Mouse (Mus musculus): ENCODE measurements around the gene Zfp473. TPM values are rescaled to one million over a fixed set of nuclear protein-coding genes. Genes with fewer than 3 reads are reported as not detected.
A peak's percentile ranks its signal among the peaks of the same experiment; 100 is the strongest.
"Not testable (repeated sequence)": the region's sequence is repeated elsewhere in the genome, so short reads cannot be mapped to it uniquely, and the experiment has no call there.

Gene Zfp473
- total RNA-seq, 2 experiments from 2014 or later = 0.16 to 0.53 TPM

GRCm38 (mm10) chr7:44722058-44722457 lies 28.8 kb downstream of the Zfp473 start:
- no peak for DNase-seq (ENCODE audit: low spot score in 2 of 2)

DNA sequence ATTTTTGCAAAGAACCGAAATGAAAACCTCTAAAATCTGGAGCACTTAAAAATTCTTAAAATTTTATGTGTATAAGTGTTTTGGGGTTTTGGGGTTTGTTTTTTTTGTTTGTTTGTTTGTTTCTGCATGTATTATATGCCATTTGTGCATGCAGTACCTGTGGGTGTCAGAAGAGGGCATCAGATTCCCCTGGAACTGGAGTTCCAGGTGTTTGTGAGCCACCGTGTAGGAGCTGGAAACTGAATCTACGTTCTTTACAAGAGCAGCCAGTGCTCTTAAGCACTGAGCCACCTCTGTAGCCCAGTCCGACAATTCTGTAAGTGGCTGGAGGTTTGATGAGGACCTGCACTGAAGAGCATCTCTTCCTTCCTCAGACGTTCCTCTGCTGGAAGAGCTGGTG lies 41.0 kb downstream of the Zfp473 start:
- DNase-seq (ENCODE audit: low spot score in 2 of 2) = no peak

DNA sequence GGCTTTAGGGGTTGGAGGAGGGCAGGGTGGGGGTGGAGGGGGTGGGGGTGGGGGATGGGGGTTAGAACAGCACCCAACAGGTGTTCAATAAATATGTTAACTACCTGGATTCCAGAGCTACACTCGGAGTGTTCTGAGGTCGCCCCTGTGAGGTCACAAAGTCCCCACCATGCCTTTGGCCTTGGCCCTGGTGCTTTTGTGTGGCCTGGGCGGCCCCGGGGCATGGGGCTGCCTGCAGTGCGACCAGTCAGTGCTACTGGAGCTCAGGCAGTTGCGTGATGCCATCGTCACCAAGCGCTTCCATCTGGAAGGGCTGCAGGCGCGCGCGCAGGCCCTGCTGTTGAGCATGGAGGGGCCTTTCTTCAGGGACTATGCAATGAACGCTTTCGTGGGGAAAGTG lies 42.3 kb downstream of the Zfp473 start, which contains the start of gene Izumo2:
Izumo2 (plus strand) TSS at position 169 of the 400 bp plus-strand sequence.
- DNase-seq (ENCODE audit: low spot score in 2 of 2) = no peak

GRCm38 (mm10) chr7:44708093-44708492 lies 42.8 kb downstream of the Zfp473 start:
- not testable (repeated sequence) for DNase-seq (ENCODE audit: low spot score in 2 of 2)

- no peak for DNase-seq (ENCODE audit: low spot score in 2 of 2)
These were observed 43.6 kb downstream of the Zfp473 start for GRCm38 (mm10) chr7:44707169-44707675.

GRCm38 (mm10) chr7:44706322-44706721 lies 44.5 kb downstream of the Zfp473 start:
- no peak for DNase-seq (ENCODE audit: low spot score in 2 of 2)

- no peak for DNase-seq (ENCODE audit: low spot score in 2 of 2)
These were observed 45.8 kb downstream of the Zfp473 start for GRCm38 (mm10) chr7:44705086-44705485.

DNA sequence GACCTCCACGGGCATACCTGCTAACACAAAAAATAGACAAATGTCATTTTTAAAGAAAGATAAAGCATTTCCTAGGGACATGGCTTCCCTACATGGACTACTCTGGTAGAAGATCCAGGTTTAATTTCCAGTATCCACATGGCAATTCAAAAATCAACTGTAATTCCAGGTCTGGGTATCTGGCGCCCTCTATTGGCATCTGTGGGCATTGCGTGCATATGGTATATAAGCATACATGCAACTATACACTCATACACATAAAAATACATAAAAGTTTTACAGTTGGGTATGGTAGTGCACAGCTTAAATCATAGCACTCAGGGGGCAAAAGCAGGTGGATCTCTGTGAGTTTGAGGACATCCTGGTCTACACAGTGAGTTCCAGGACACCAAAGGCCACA lies 46.5 kb downstream of the Zfp473 start:
- peak; percentile 65 to 66 for DNase-seq (ENCODE audit: low spot score in 2 of 2)

- DNase-seq (ENCODE audit: low spot score in 2 of 2) = no peak
These were observed 47.9 kb downstream of the Zfp473 start for GRCm38 (mm10) chr7:44702985-44703384.

- peak; percentile 54 to 62 for DNase-seq (ENCODE audit: low spot score in 2 of 2)
These were observed 48.9 kb downstream of the Zfp473 start for GRCm38 (mm10) chr7:44701921-44702320.

GRCm38 (mm10) chr7:44697980-44698379 lies 52.9 kb downstream of the Zfp473 start:
- DNase-seq (ENCODE audit: low spot score in 2 of 2) = no peak

- peak in 1 of 2 experiments; percentile 27 for DNase-seq (ENCODE audit: low spot score in 2 of 2)
These were observed 53.6 kb downstream of the Zfp473 start for GRCm38 (mm10) chr7:44697191-44697710.

DNA sequence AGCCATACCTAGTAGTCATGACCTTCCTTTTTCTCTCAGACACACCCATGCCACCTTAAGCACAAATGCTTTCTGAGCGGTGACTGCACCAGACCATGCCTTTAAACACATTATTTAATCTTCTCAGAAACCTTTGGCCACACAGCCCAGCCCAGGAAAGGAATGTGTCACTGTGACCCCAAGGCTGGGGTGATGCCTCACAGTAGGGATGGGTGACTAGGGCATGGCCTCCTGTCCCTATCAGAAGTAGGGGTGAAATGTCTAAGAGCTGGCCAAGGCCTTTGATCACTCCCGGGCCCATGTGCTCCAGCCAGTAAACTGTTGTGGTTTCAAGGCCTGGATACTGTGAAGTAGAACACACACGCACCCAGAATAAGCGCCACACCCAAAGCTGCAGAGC lies 55.6 kb downstream of the Zfp473 start:
- DNase-seq (ENCODE audit: low spot score in 2 of 2) = no peak

DNA sequence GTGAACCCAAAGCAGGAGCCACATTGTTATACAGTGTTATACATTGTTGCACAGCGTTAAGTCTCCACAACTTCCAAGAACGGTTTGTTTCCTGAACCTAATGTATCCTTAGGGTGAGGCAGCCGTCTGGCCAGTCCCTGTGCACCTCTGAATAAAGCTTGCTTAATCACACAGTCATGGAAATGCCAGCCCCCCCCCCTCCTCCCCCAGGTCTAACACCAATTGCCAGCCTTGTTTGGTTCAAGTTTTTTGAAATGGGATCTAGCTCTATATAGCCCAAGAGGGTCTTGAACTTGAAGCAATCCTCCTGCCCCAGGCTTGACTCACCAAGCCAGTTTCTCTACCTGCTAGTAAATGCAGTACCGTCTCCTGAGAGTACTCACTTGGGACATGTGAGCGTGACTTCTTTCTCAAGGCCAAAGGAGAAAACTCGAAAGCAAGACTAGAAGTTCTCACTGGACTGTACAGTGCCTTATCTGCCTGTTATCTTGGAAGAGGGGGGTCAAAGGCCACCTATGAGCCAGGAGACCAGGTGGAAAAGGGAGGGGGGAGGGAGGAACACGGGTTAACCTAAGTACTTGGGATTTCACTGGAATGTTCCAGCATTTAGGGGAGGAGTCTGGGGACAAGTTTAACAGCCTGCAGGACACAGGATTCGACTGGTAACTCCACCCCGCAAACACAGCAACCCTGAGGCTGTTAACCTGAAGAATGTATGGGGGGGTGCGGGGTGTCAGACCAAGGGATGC lies 57.2 kb downstream of the Zfp473 start:
- no peak for DNase-seq (ENCODE audit: low spot score in 2 of 2)

GRCm38 (mm10) chr7:44689331-44689730 lies 61.5 kb downstream of the Zfp473 start:
- DNase-seq (ENCODE audit: low spot score in 2 of 2) = no peak

DNA sequence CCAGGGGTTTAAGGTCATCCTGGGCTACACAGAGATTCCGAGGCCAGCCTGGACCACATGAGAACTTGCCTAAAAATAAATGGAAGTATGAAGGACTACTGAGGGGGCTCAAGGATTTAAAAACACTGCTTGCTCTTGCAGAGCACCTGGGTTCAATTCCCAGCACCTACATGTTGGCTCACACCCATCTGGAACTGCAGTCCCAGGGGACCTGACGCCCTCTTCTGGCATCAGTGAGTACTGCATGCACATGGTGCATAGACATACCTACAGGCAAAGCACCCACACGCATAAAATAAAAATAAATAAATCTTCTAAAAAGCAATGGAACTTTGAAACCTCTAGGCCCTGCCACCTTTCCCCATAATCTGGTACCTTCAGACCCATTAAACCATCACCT lies 62.0 kb downstream of the Zfp473 start:
- no peak for DNase-seq (ENCODE audit: low spot score in 2 of 2)

DNA sequence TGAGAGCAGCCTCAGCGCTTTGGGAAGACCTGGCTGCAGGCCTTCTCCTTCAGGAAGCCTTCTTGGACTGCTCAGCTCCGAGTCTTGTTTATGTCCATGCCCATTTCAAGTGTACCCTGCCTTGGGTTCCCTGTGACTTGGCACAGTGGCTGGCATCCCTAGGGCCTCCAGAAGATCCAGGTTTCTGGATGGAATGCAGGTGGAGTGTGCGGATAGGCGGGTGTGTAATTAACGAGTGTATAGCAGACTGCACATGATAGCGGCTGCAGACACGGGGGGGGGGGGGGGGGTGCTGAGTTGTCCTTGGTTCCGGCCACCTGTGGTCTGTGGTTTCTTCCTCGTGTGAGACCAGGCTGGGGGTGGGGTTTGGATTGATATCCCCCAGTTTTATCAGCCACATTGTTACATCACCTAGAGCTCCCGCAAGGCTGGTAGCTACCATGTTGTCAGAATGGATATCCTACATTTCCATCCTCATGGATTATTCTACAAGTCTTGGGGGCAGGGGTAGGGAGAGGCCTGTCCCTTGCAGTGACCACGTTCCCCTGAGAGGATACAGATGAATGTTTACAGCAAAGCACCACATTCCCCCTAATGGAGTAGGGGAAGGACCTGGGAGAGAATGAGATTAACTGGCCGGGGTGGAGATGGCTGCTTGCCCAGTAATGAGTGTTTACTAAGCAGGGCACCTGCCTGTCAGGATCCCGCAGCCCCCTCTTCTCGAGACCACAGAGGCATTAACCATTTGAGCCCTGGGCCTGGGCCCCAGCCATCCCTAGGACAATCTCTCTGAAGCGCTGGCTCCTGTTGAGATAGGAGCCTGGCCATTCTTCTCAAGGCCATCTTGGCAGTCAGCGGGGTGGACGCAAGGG lies 65.1 kb downstream of the Zfp473 start:
- peak in 1 of 2 experiments; percentile 36 for DNase-seq (ENCODE audit: low spot score in 2 of 2)

GRCm38 (mm10) chr7:44683656-44684055 lies 67.2 kb downstream of the Zfp473 start:
- no peak for DNase-seq (ENCODE audit: low spot score in 2 of 2)

All from layer of hippocampus, postnatal 10 days (tissue).